Mouse (Mus musculus): ENCODE results near the gene 1700025C18Rik. TPM values are rescaled to one million over a fixed set of nuclear protein-coding genes. Genes with fewer than 3 reads are reported as not detected.

The 1700025C18Rik gene
- polyA plus RNA-seq, 1 experiment from 2014 or later, result not detected

DNA sequence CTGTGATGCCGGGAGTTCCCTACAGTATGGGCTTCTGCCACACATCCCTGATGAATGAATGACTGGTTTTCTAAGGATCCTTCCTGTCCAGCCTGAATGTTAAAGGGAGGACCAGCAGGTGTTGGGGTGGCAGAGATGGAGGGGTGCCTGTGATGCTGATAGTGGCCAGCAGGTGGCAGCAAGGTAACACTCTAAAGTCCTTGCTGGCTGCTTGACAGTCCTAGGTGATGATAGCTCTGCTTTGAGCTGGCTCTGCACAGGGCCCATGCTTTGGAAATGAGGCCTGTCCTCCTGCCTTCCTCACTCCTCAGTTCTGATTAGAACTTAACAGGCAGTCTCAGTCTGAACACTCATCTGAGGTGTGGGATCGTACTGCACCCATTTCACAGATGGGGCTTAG, 15.6 kb downstream of the 1700025C18Rik start:
- Histone ChIP-seq H3K4me3 (no peak overlapping the region), H3K9me3 (no peaks in the 10 kb centered on the region), H3K4me2 (no peak overlapping the region), H3K27me3 (peaks cover 80% of the 10 kb centered on the region), H3K4me1 (replicated peaks) (peaks cover 66% of the 10 kb centered on the region), H3K27ac (no peak overlapping the region), H3K9ac (no peak overlapping the region), H3K36me3 (no peaks in the 10 kb centered on the region)
- ATAC-seq (ENCODE audit: low FRiP score), result no peak
- WGBS, result 42% methylated on average over 2 of the region's 2 CpGs

DNA sequence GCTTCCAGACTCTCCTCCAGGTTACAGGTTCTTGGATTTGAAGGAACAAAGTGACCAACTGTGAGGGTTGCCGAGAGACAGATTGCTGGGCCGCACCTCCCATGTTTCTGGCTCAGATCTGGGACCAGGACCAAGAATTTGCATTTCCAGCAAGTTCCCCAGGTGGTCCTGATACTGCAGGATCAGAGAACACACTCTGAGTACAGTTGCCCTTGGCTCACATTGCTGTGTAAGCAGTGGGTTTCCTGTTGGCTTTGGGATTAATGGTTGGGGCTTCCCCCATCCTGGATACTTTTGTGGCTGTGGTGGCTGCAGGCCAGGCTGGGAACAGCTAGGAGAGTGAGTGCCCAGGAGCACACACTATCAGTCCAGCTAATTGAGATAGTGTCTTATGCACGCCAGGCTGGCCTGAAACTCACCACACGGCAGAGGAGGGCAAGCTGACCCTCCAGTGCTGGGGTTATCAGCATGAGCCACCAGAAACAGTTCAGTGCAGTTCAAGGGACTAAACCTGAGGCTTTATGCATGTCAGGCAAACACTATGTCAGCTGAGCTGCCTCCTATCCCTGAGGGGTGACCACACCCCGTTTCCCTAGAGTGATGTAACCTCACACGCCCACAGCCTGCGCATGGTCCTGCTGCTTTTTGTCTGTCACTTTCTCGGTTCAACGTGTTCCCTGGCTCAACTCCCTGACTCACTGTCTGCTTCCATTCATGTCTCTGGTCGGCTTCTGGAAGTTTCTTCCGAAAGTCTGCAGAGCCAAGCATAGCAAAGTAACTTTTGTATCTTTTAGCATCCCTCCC, 16.3 kb downstream of the 1700025C18Rik start:
- H3K27ac ChIP-seq, result no peak overlapping the region
- no peak for ATAC-seq (ENCODE audit: low FRiP score)
- H3K4me2 ChIP-seq, result no peak overlapping the region
- WGBS, result 52% methylated on average over 11 of the region's 11 CpGs
- peaks cover 74% of the 10 kb centered on the region for H3K27me3 ChIP-seq
- H3K9ac ChIP-seq, result no peak overlapping the region
- H3K4me1 ChIP-seq (replicated peaks), result peaks cover 65% of the 10 kb centered on the region
- H3K9me3 ChIP-seq, result no peaks in the 10 kb centered on the region
- no peaks in the 10 kb centered on the region for H3K36me3 ChIP-seq
- no peak overlapping the region for H3K4me3 ChIP-seq

DNA sequence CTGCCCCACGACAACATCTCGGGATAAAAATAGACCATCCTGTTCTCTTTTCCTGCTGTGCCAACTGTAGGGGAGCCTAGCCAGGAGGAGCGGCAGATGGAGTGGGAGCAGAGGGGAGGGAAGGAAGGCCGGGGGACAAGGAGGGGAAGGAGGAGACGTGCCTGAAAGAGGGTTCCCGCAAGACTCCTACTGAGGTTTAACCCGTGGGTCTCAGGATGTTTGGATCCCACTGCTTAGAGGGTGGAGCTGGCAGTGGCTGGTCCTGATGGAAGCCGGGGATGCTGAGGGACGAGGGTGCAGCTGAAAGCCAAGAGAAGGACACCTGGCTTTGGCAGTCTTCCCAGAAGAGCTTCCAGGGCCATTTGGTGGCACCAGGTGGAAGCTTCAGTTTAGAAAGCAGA, 17.2 kb downstream of the 1700025C18Rik start:
- no peak overlapping the region for H3K4me2 ChIP-seq
- no peaks in the 10 kb centered on the region for H3K36me3 ChIP-seq
- H3K27ac ChIP-seq, result no peak overlapping the region
- ATAC-seq (ENCODE audit: low FRiP score), result no peak
- peaks cover 59% of the 10 kb centered on the region for H3K4me1 ChIP-seq (replicated peaks)
- H3K9ac ChIP-seq, result no peak overlapping the region
- no peaks in the 10 kb centered on the region for H3K9me3 ChIP-seq
- peaks cover 68% of the 10 kb centered on the region for H3K27me3 ChIP-seq
- 15% methylated on average over 9 of the region's 9 CpGs for WGBS
- H3K4me3 ChIP-seq, result no peak overlapping the region

GRCm38 (mm10) chr2:165070096-165070816, 20.3 kb downstream of the 1700025C18Rik start:
- Histone ChIP-seq H3K36me3 (no peaks in the 10 kb centered on the region), H3K9me3 (no peaks in the 10 kb centered on the region), H3K27me3 (peaks cover 45% of the 10 kb centered on the region), H3K4me3 (no peak overlapping the region), H3K4me1 (replicated peaks) (peaks cover 35% of the 10 kb centered on the region), H3K9ac (peak overlapping the region; percentile 24; the same call in 1 of the 2 replicates), H3K27ac (no peak overlapping the region), H3K4me2 (peak overlapping the region; percentile 33)
- WGBS, result 22% methylated on average over 23 of the region's 23 CpGs
- ATAC-seq (ENCODE audit: low FRiP score), result peak; percentile 43; the same call in 1 of the 2 replicates

GRCm38 (mm10) chr2:165068806-165069205, 21.7 kb downstream of the 1700025C18Rik start:
- Histone ChIP-seq H3K27ac (no peak overlapping the region), H3K4me1 (replicated peaks) (peaks cover 34% of the 10 kb centered on the region), H3K4me3 (no peak overlapping the region), H3K36me3 (no peaks in the 10 kb centered on the region), H3K9ac (no peak overlapping the region), H3K4me2 (no peak overlapping the region), H3K9me3 (no peaks in the 10 kb centered on the region), H3K27me3 (peaks cover 34% of the 10 kb centered on the region)
- ATAC-seq (ENCODE audit: low FRiP score), result no peak
- WGBS, result 71% methylated on average over 2 of the region's 2 CpGs

GRCm38 (mm10) chr2:165064489-165064888, 26.1 kb downstream of the 1700025C18Rik start:
- 67% methylated on average over 7 of the region's 7 CpGs for WGBS
- H3K4me1 ChIP-seq (replicated peaks), result peaks cover 12% of the 10 kb centered on the region; the same call in 1 of the 2 replicates
- no peak overlapping the region for H3K9ac ChIP-seq
- no peak overlapping the region for H3K4me3 ChIP-seq
- no peak overlapping the region for H3K27ac ChIP-seq
- H3K27me3 ChIP-seq, result 0 out of 2 replicates have a peak, but pooled peaks cover 4% of the 10 kb centered on the region
- no peaks in the 10 kb centered on the region for H3K36me3 ChIP-seq
- no peak overlapping the region for H3K4me2 ChIP-seq
- H3K9me3 ChIP-seq, result no peaks in the 10 kb centered on the region
- no peak; the same call in 1 of the 2 replicates for ATAC-seq (ENCODE audit: low FRiP score)

DNA sequence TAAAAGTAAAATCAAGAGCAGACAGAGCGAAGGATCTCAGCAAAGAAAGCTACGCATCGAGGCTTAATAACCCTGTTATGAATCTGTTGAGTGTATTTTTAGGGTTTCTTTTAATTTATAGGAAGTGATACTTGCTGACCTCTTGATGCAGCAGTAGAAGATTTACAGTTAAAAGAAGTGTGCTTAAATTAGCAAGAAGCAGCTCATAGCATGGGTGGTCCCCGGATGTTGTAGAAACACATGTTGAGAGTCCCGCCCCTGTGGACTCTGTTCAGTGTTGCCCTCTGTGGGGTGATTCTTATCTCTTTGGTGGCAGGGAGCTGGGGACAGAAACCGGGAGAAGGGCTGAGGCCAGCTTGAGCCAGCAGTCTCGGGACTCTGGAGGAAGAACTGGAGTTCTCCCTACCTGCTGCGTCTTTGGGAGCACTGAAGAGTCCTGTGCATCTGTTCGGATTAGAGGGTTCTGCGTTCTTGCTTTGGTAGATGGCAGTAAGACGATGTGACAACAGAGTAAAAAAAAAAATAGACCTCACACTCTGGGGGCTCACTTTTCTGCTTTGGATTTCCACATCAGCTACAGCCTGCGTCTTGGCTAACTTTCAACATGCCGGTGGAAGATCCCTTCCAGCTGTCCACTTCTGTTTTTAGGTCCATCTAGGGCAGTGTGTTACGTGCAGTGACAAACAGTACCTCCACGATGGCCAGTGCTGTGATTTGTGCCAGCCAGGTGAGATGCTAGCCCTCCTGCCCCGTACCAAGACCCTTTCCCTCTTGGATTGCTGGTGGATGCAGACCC, 28.7 kb downstream of the 1700025C18Rik start:
- H3K9me3 ChIP-seq, result no peaks in the 10 kb centered on the region
- 84% methylated on average over 16 of the region's 16 CpGs for WGBS
- no peak overlapping the region for H3K27ac ChIP-seq
- peaks cover 4% of the 10 kb centered on the region for H3K27me3 ChIP-seq
- no peak overlapping the region for H3K9ac ChIP-seq
- H3K4me1 ChIP-seq (replicated peaks), result peaks cover 9% of the 10 kb centered on the region; the same call in 1 of the 2 replicates
- no peak for ATAC-seq (ENCODE audit: low FRiP score)
- H3K4me2 ChIP-seq, result no peak overlapping the region
- H3K4me3 ChIP-seq, result no peak overlapping the region
- no peaks in the 10 kb centered on the region for H3K36me3 ChIP-seq

DNA sequence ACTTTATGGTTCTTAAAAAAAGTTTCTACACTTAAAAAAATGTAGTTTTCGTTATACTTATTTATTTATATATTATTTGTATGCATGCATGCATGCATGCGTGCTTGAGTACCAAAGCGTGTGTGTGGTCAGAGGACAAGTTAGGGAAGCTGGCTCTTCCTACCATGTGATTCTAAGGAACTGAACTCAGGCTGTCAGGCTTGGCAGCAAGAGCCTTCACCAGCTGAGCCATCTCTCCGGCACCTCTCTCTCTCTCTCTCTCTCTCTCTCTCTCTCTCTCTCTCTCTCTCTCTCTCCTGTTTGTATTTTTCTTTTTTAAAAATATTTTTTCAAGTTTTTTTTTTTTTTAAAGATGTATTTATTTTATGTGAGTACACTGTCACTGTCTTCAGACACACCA, 30.6 kb downstream of the 1700025C18Rik start:
- Histone ChIP-seq H3K9ac (no peak overlapping the region), H3K9me3 (no peaks in the 10 kb centered on the region), H3K4me1 (replicated peaks) (peaks cover 12% of the 10 kb centered on the region), H3K27me3 (peaks cover 23% of the 10 kb centered on the region), H3K4me3 (no peak overlapping the region), H3K27ac (no peak overlapping the region), H3K4me2 (no peak overlapping the region), H3K36me3 (no peaks in the 10 kb centered on the region)
- 90% methylated on average over 4 of the region's 4 CpGs for WGBS
- ATAC-seq (ENCODE audit: low FRiP score), result no peak

DNA sequence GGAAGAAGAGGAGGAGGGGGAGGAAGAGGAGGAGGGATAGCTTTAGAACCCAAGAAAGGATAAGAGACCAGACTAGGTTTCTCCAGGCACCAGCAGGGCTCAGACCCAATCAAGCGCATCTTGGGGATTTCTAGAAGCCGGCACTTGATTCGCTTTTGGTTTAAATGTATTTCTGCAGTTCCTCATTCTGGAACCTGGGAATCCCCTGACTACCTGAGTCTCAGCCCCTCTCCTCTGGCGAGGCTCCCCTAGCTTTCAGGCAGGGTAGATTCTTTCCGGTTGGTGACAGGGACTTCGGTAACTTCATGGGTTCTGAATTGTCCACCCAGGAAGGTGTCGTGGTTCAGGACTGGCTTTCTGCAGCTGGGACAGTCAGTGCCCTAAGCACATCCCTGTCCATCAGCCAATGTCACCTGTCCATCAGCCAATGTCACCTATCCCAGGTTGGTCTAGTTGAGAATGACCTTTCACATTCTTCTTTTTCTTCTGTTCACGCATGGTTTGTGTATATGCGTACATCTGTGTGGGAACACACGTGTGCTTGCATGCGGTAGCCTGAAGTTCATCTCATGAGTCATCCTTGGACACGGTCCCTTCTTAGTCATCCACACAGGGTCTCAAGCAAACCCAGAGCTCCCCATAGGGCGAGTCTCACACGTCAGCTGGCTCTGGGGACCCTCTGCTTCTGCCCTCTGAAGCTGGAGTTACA, 34.0 kb downstream of the 1700025C18Rik start:
- no peaks in the 10 kb centered on the region for H3K36me3 ChIP-seq
- no peak overlapping the region for H3K27ac ChIP-seq
- WGBS, result 85% methylated on average over 14 of the region's 14 CpGs
- H3K9ac ChIP-seq, result no peak overlapping the region
- peaks cover 27% of the 10 kb centered on the region for H3K27me3 ChIP-seq
- H3K4me1 ChIP-seq (replicated peaks), result peaks cover 11% of the 10 kb centered on the region
- H3K4me2 ChIP-seq, result 0 out of 2 replicates have a peak overlapping the region, but pooled peaks have one; percentile 2
- H3K4me3 ChIP-seq, result no peak overlapping the region
- ATAC-seq (ENCODE audit: low FRiP score), result no peak
- no peaks in the 10 kb centered on the region for H3K9me3 ChIP-seq

GRCm38 (mm10) chr2:165055905-165056304, 34.6 kb downstream of the 1700025C18Rik start:
- peak overlapping the region; percentile 35 for H3K4me2 ChIP-seq
- H3K27me3 ChIP-seq, result peaks cover 27% of the 10 kb centered on the region
- no peaks in the 10 kb centered on the region for H3K9me3 ChIP-seq
- no peak for ATAC-seq (ENCODE audit: low FRiP score)
- H3K4me1 ChIP-seq (replicated peaks), result peaks cover 17% of the 10 kb centered on the region
- H3K27ac ChIP-seq, result no peak overlapping the region
- peak overlapping the region; percentile 14 for H3K4me3 ChIP-seq
- no peaks in the 10 kb centered on the region for H3K36me3 ChIP-seq
- WGBS, result 12% methylated on average over 7 of the region's 7 CpGs
- H3K9ac ChIP-seq, result no peak overlapping the region

- Histone ChIP-seq H3K9ac (no peak within 1 kb of the TSS), H3K27ac (no peak within 1 kb of the TSS), H3K4me2 (peak within 1 kb of the TSS; percentile 35), H3K36me3 (no peaks in the 10 kb centered on the region), H3K9me3 (no peaks in the 10 kb centered on the region), H3K4me1 (replicated peaks) (peaks cover 19% of the 10 kb centered on the region), H3K27me3 (peaks cover 27% of the 10 kb centered on the region), H3K4me3 (peak within 1 kb of the TSS; percentile 14)
- ATAC-seq (ENCODE audit: low FRiP score), result no peak
- WGBS, result 17% methylated on average over 25 of the region's 25 CpGs
These were observed 35.4 kb downstream of the 1700025C18Rik start, which contains the start of gene Cd40 for GRCm38 (mm10) chr2:165054888-165055852. Gene Cd40, plus strand, starts transcription at chr2:165055627.

Data from hindbrain, embryonic 13.5 days (tissue).